Mouse (Mus musculus): ENCODE data around the gene Slc11a2. TPM values are rescaled to one million over a fixed set of nuclear protein-coding genes. Genes with fewer than 3 reads are reported as not detected.
A peak's percentile ranks its signal among the peaks of the same experiment; 100 is the strongest.
"Not testable (repeated sequence)": the region's sequence is repeated elsewhere in the genome, so short reads cannot be mapped to it uniquely, and the experiment has no call there.

Slc11a2 gene
- total RNA-seq, 2 experiments from 2014 or later = 45.0 to 46.7 TPM

DNA sequence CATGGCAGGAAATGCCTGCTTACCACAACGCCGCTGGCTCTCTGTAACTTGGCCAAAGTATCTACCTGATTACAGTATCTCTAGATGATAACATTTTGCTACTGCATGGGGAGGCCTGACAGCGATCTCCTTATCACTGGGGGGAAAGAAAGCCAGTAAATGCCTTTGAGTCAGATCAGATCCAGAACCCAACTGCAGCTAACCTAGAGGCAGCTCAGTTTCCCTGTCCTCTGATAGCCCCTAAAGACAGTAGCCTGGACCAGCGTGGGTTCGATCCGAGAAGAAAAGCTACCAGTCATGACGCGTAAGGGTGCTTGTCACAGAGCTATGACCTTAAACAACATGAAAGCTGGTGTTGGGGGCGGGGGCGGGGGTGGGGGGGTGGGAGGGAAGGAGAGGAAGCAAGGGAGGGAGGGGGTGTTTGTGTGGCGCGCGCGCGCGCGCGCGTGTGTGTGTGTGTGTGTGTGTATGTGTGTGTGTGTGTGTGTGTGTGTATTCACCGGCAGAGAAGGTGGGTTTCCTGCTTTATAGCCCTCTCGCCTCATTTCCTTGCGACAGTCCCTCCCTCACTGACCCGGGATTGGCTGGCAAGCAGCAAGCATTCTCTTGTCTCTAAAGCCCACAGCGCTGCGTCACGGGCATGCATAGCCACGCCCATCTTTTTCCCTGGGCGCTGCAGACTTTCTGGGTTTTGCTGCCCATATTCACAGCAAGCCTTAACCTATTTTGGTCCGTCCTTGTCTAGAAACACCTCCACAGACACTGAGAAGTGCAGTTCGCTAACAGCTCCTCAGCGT is 18.5 kb upstream of the Slc11a2 start:
- intact Hi-C loops (cut with DNase I) = no loop called here
- DNase-seq = peak; percentile 89 to 92

- intact Hi-C loops (cut with DNase I) = no loop called here
These were observed 11.6 kb upstream of the Slc11a2 start for GRCm38 (mm10) chr15:100436518-100436917.

DNA sequence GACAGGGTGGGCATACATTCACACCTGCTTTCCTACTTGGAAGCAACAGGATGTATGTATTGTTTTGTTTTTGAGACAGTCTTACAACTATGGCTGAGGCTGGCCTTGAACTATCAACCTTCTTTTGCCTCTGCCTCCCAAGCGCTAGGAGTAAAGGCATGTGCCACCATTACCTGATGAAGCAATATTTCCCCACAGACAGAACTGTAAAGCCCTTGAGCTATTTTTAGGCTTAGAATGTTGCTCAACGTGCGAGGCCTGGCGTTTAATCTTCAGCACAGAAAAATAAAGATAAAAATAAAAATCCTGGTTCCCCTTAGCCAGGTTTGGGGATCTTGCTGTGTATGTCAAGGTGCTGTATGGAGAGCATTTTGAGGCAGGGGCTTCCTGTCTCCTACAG is 11.2 kb upstream of the Slc11a2 start:
- intact Hi-C loops (cut with DNase I) = no loop called here
- DNase-seq = no peak

More at GRCm38 (mm10) chr15:100436518-100436917, 11.6 kb upstream of the Slc11a2 start:
- no peak for DNase-seq

DNA sequence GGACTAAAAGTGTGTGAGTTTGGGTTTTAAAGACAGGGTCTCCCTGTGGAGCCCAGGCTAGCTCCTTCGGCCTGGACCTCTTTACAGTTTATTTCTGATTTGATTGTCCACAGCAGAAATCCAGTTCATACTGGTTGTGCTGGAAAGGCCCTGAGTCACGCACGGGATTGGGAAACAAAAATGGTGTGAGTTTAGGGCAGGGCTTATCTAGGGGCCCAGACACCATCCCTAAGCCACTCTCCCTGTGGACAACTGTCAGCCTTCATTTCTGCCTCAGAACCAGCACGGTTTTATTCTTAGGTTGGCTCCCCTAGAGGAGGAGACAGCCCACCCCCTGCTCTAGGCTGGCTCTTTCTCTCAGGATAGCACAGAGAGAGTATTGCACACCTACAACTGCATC is 8.4 kb upstream of the Slc11a2 start:
- intact Hi-C loops (cut with DNase I) = no loop called here
- DNase-seq = no peak

- intact Hi-C loops (cut with DNase I) = no loop called here
- DNase-seq = peak in 1 of 2 experiments; percentile 43
These were observed 5.2 kb upstream of the Slc11a2 start for GRCm38 (mm10) chr15:100429959-100430565.

DNA sequence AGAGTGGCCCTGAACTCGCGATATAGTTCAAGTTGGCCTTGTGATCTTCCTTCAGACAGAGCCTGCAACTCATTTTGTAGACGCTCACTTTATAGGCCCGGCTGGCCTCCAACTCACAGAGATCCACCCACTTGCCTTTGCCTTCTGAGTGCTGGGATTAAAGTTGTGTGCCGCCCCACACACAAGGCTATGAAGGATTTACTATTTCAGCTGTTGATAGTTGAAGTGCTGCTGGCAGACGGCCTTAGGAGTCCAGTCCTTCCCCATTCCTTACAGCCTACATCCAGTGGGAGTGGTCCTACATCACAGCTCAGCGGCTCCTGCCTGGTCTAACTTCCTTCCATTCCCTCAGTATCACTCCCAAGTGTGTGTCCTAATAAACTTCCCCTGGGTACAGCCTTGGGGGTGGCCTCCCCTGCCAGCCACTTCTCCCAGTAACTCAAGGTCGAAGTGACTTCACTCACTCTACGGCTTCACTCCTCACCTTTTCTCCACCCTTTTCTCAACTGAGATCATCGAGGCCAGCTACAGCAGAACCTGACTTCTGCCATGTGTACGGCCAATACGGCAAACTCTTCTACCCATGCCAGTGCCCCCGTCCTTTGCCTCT is 3.5 kb upstream of the Slc11a2 start:
- DNase-seq = peak; percentile 53
- intact Hi-C loops (cut with DNase I) = no loop called here

GRCm38 (mm10) chr15:100423916-100424315 is 956 bp downstream of the Slc11a2 start:
- intact Hi-C loops (cut with DNase I) = no loop called here
- DNase-seq = peak in 1 of 2 experiments; percentile 33

DNA sequence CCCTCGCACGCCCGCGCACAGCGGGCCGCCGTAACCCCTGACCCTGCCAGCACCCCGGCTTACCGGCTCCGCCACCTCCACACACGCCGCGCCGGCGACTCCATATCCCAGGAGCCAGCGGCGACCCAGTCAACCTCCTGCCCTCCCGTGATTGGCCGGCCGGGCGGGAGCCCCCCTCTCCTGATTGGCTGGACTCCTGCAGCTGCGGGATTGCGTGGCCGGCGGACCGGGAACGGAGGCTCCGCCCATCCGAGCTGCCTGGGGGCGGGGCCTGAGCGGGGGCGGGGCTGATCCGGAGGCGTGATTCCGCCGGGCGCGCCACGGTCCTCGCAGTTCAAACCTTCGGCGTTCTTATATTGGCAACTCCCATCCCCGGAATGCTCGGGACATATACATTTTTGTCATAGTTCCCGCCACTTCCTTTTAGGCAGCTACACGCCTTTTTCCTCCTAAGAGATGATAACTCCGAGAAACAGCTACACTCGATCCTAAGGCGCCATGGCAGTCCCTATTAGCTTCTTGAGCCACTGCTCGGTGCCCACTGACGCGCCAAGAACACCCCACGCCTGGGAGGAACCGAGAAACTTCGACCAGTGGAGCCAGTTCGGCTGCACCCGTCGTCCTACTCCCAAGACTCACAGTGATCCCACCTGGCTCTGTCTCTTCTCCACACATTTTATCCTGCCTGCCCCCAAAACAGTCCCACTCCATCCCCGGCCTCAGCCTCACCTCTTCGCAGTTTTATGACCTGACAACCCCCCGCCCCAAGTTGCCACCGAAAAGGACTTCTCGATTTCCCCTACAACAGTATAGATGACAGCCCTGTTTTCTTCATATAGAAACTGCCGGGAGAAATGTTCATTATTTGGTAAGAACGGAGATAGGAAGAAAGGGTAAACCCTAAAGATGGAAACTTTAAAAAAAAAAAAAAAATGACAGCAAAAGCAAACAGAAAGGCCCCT is 1.7 kb downstream of the Slc11a2 start:
- peak; percentile 96 to 98 for DNase-seq
- intact Hi-C loops (cut with DNase I) = no loop called here

- DNase-seq = no peak
- intact Hi-C loops (cut with DNase I) = no loop called here
These were observed 2.4 kb downstream of the Slc11a2 start for GRCm38 (mm10) chr15:100422476-100422875.

GRCm38 (mm10) chr15:100421758-100422197 is 3.1 kb downstream of the Slc11a2 start, which contains the start of gene Gm5475:
Gene Gm5475 (plus strand): TSS chr15:100422147.
- DNase-seq; intact Hi-C loops (cut with DNase I): not testable (repeated sequence)

GRCm38 (mm10) chr15:100421059-100421757 is 3.7 kb downstream of the Slc11a2 start:
- intact Hi-C loops (cut with DNase I) = no loop called here
- peak in 1 of 2 experiments; percentile 47 for DNase-seq

- intact Hi-C loops (cut with DNase I) = no loop called here
- no peak for DNase-seq
These were observed 4.7 kb downstream of the Slc11a2 start for GRCm38 (mm10) chr15:100419901-100420745.

DNA sequence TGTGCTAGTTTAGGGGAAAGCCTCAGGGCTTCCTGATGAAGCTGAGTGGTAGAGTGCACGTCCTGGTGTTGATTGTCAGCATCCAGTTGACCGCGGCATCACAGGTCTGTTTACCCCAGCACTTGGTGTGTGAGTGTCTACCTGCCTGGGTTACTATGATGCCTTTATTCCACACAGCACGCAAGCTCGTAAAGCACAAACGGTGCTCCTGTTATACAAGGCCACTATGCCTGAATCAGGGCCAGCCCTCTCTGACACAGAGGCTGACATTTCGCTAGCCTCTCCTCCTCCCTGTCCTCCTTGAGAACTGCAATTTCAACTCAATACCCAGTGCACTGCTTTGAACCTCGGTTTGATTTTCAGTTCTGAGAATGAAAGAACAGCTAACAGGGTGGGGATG is 5.6 kb downstream of the Slc11a2 start:
- intact Hi-C loops (cut with DNase I) = no loop called here
- DNase-seq = no peak

DNA sequence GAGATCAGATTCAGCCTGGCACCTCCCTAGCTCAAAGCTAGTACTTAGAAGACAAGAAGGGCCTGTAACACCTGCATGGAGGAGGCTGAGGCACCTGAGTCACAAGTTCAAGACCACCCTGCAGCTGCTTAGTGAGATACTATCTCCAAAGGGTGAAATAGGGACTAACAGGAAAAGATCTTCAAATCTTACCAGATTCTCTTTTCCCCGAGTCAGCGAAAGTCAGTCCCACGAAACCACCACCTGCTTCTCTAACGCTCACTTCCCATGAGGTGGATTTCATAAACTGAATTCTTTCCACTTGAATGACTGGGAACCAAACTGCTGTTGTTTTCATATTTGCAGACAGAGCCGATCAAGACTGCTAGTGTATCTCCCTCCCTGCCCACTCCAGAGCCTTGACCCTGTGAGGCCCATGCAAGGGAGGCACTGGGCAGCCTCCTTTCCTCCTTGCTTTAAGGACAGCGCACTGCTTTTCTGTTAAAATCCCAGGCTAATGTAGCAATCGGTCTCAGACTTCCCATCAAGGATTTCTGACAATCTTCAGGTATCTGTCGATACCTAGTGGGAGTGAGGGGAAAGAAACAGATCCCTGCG is 6.9 kb downstream of the Slc11a2 start:
- no peak for DNase-seq
- intact Hi-C loops (cut with DNase I) = no loop called here

- intact Hi-C loops (cut with DNase I) = no loop called here
- DNase-seq = no peak
These were observed 9.2 kb downstream of the Slc11a2 start for GRCm38 (mm10) chr15:100415684-100416083.

- intact Hi-C loops (cut with DNase I) = no loop called here
- no peak for DNase-seq
These were observed 9.9 kb downstream of the Slc11a2 start for GRCm38 (mm10) chr15:100414942-100415341.

GRCm38 (mm10) chr15:100414011-100414410 is 10.9 kb downstream of the Slc11a2 start:
- intact Hi-C loops (cut with DNase I) = no loop called here
- DNase-seq = no peak

DNA sequence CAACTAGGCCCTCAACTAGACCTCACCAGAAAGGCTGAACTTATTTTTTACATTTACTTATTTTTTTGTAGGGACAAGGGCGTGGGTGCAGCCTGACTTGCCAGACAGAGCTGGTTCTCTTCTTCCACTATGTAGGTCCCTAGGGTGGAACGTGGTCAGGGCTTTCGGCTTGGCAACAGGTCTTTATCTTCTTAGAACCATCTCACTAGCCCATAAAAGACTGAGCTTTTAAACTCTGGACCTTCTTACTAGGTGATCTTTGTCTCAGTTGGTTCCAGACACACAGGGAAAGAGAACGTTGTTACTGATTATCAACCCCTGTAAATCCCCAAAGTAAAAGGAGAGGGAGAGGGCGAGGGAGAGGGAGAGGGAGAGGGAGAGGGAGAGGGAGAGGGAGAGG is 11.6 kb downstream of the Slc11a2 start:
- intact Hi-C loops (cut with DNase I) = no loop called here
- DNase-seq = no peak

- DNase-seq = no peak
- intact Hi-C loops (cut with DNase I) = no loop called here
These were observed 13.1 kb downstream of the Slc11a2 start for GRCm38 (mm10) chr15:100411731-100412130.

All from heart, postnatal 10 days (tissue).